In genomic region chr9:32450161-32450560, GRCm38 (mm10) we compare ENCODE assay signal across 19 mouse cellular contexts.
DNase-seq lines count a peak whose midpoint lies in the region; ATAC-seq and TF ChIP-seq lines count a peak whose summit lies in the region.
"Had no signal": no experiment of that assay in that cellular context is flagged by ENCODE, and none has a peak within 500 bp of the region (broad histone marks: within the 10 kb centered on the region; RNA-seq: fewer than 3 reads in every experiment).

No protein-coding gene starts in this region.

- no peak overlapping the region for H3K4me2 ChIP-seq in forebrain, embryonic 11.5 days (ENCODE audit: low read depth, low read length, severe bottlenecking)
- H3K4me2 ChIP-seq in hindbrain, embryonic 15.5 days, result no peak overlapping the region
- H3K4me2 ChIP-seq: embryonic facial prominence, embryonic 15.5 days; liver, embryonic 11.5 days had no signal

- no peak overlapping the region for H3K9ac ChIP-seq in ES-Bruce4 (ENCODE audit: low read depth, poor library complexity, severe bottlenecking)
- H3K9ac ChIP-seq in forebrain, embryonic 11.5 days (ENCODE audit: low read length), result no peak overlapping the region
- H3K9ac ChIP-seq in hindbrain, embryonic 15.5 days, result no peak overlapping the region
- H3K9ac ChIP-seq: embryonic facial prominence, embryonic 15.5 days had no signal

- intact Hi-C loops in left cerebral cortex, postnatal 36 days (cut with DNase I), result no loop called here
- intact Hi-C loops in gastrocnemius, postnatal 36 days (cut with DNase I), result no loop called here

- TF ChIP-seq CTCF in ES-Bruce4 (IDR thresholded peaks at IDR 0.05; ENCODE audit: low read depth, low read length), result no peak

- TF ChIP-seq EP300 in ES-Bruce4 (IDR thresholded peaks at IDR 0.05; ENCODE audit: insufficient read depth, low read depth, low read length), result peak; percentile 73; the same call in 1 of the 2 replicates

- ATAC-seq in forebrain, embryonic 11.5 days (replicated peaks; ENCODE audit: low FRiP score), result no peak
- 0 out of 2 replicates have a peak, but pooled peaks have one; percentile 75 for ATAC-seq in hindbrain, embryonic 15.5 days (ENCODE audit: low FRiP score, low read depth)

- no peak for TF ChIP-seq POLR2A in ES-Bruce4 (IDR thresholded peaks at IDR 0.05; ENCODE audit: insufficient read depth, low read length)

- H3K4me3 ChIP-seq in ES-Bruce4 (ENCODE audit: low read depth, low read length), result no peak overlapping the region
- H3K4me3 ChIP-seq in forebrain, embryonic 11.5 days (ENCODE audit: low read depth, low read length), result no peak overlapping the region
- no peak overlapping the region for H3K4me3 ChIP-seq in hindbrain, embryonic 15.5 days
- H3K4me3 ChIP-seq in embryonic facial prominence, embryonic 10.5 days, result no peak overlapping the region
- H3K4me3 ChIP-seq: embryonic facial prominence, embryonic 15.5 days; heart, embryonic 10.5 days had no signal

- DNase-seq in cerebellum, postnatal 14 days, result peak; percentile 10 to 20
- no peak for DNase-seq in cerebellum, adult 9-11 months
- DNase-seq in forebrain, embryonic 11.5 days (ENCODE audit: low spot score), result peak; percentile 55
- DNase-seq in left cerebral cortex, postnatal 36 days (ENCODE audit: low spot score in 2 of 2), result no peak
- DNase-seq in embryonic facial prominence, embryonic 10.5 days (ENCODE audit: low spot score), result no peak
- DNase-seq in gastrocnemius, postnatal 36 days, result no peak
- DNase-seq: adrenal gland, adult 8-10 months; cerebellum, postnatal 25 days; embryo, embryonic 11 days; heart, postnatal 10 days; kidney, adult 2 months; kidney, postnatal 25 days; lung, adult 18-20 months; lung, postnatal 14 days had no signal

- WGBS in forebrain, embryonic 11.5 days, result 8% methylated on average over 7 of the region's 7 CpGs
- WGBS in hindbrain, embryonic 15.5 days, result 4% methylated on average over 7 of the region's 7 CpGs
- 27% methylated on average over 7 of the region's 7 CpGs for WGBS in embryonic facial prominence, embryonic 10.5 days

- H3K27ac ChIP-seq in ES-Bruce4 (ENCODE audit: insufficient read depth, low read length), result no peak overlapping the region; the same call in 1 of the 2 replicates
- no peak overlapping the region for H3K27ac ChIP-seq in forebrain, embryonic 11.5 days (ENCODE audit: low read depth, low read length)
- no peak overlapping the region; the same call in 1 of the 2 replicates for H3K27ac ChIP-seq in hindbrain, embryonic 15.5 days (replicated peaks)
- H3K27ac ChIP-seq in embryonic facial prominence, embryonic 10.5 days (replicated peaks), result no peak overlapping the region
- H3K27ac ChIP-seq: embryonic facial prominence, embryonic 15.5 days; heart, embryonic 10.5 days had no signal

- no peaks in the 10 kb centered on the region for H3K4me1 ChIP-seq in ES-Bruce4 (ENCODE audit: control insufficient read depth, insufficient read depth, low read length)
- peaks cover 3% of the 10 kb centered on the region for H3K4me1 ChIP-seq in forebrain, embryonic 11.5 days (replicated peaks; ENCODE audit: control insufficient read depth, insufficient read depth, low read length)
- 0 out of 2 replicates have a peak, but pooled peaks cover 3% of the 10 kb centered on the region for H3K4me1 ChIP-seq in hindbrain, embryonic 15.5 days (replicated peaks)
- H3K4me1 ChIP-seq in embryonic facial prominence, embryonic 10.5 days, result peaks cover 21% of the 10 kb centered on the region

- H3K36me3 ChIP-seq in ES-Bruce4 (ENCODE audit: control insufficient read depth, insufficient read depth, low read length, poor library complexity, severe bottlenecking), result no peaks in the 10 kb centered on the region
- H3K36me3 ChIP-seq in forebrain, embryonic 11.5 days (ENCODE audit: control insufficient read depth, insufficient read depth, low read length), result no peaks in the 10 kb centered on the region
- H3K36me3 ChIP-seq in hindbrain, embryonic 15.5 days, result no peaks in the 10 kb centered on the region
- H3K36me3 ChIP-seq in embryonic facial prominence, embryonic 10.5 days (replicated peaks), result peaks cover 84% of the 10 kb centered on the region
- H3K36me3 ChIP-seq: embryonic facial prominence, embryonic 15.5 days; heart, embryonic 10.5 days had no signal

- no peaks in the 10 kb centered on the region for H3K9me3 ChIP-seq in ES-Bruce4 (replicated peaks; ENCODE audit: control insufficient read depth, insufficient read depth, low read length, poor library complexity, severe bottlenecking)
- H3K9me3 ChIP-seq in forebrain, embryonic 11.5 days (ENCODE audit: control insufficient read depth, low read length), result no peaks in the 10 kb centered on the region
- H3K9me3 ChIP-seq in hindbrain, embryonic 15.5 days, result no peaks in the 10 kb centered on the region
- H3K9me3 ChIP-seq in embryonic facial prominence, embryonic 10.5 days, result no peaks in the 10 kb centered on the region
- H3K9me3 ChIP-seq: embryonic facial prominence, embryonic 15.5 days; heart, embryonic 10.5 days had no signal

- no peaks in the 10 kb centered on the region for H3K27me3 ChIP-seq in ES-Bruce4 (ENCODE audit: control insufficient read depth, insufficient read depth, low read length, poor library complexity, severe bottlenecking)
- H3K27me3 ChIP-seq in forebrain, embryonic 11.5 days (ENCODE audit: control insufficient read depth, insufficient read depth, low read length), result no peaks in the 10 kb centered on the region; the same call in 1 of the 2 replicates
- no peaks in the 10 kb centered on the region; the same call in 1 of the 2 replicates for H3K27me3 ChIP-seq in hindbrain, embryonic 15.5 days
- H3K27me3 ChIP-seq in embryonic facial prominence, embryonic 10.5 days (replicated peaks; ENCODE audit: low read depth, poor library complexity, severe bottlenecking), result no peaks in the 10 kb centered on the region

Comparison
In these comparisons a context has a peak if more than half of its experiments do, and no peak if none do; other contexts are left out.
1. DNase-seq: peak in cerebellum, postnatal 14 days (2 of 2) and forebrain, embryonic 11.5 days (single experiment); none in cerebellum, adult 9-11 months (single experiment), left cerebral cortex, postnatal 36 days (0 of 2), embryonic facial prominence, embryonic 10.5 days (single experiment) and gastrocnemius, postnatal 36 days (0 of 2).